Mouse (Mus musculus): ENCODE data around the gene Pdap1. TPM values are rescaled to one million over a fixed set of nuclear protein-coding genes. Genes with fewer than 3 reads are reported as not detected.
A peak's percentile ranks its signal among the peaks of the same experiment; 100 is the strongest.

Gene Pdap1
- 154 and 155 TPM in 2 replicates for polyA plus RNA-seq (2016; fragmentation: Nextera tagmentation; extraction: Ambion mirVana)

- peaks cover 37% of the 10 kb centered on the region for H3K4me1 ChIP-seq
- under 1% methylated on average over 84 of the region's 84 CpGs for WGBS
Observed at GRCm38 (mm10) chr5:145139571-145140519, at the start of gene Pdap1, which contains the start of gene Bud31. Gene Pdap1 (minus strand): TSS chr5:145140238. Gene Bud31 (plus strand): TSS chr5:145140362.

GRCm38 (mm10) chr5:145189416-145189815 lies 49.4 kb upstream of the Pdap1 start:
- Histone ChIP-seq H3K4me3 (replicated peaks) (no peak overlapping the region), H3K9me3 (no peaks in the 10 kb centered on the region), H3K27me3 (no peaks in the 10 kb centered on the region), H3K9ac (no peak overlapping the region), H3K36me3 (replicated peaks) (peaks cover 39% of the 10 kb centered on the region), H3K4me1 (peaks cover 12% of the 10 kb centered on the region), H3K27ac (no peak overlapping the region), H3K4me2 (no peak overlapping the region)
- WGBS = 95% methylated on average over 6 of the region's 6 CpGs
- no peak for ATAC-seq (ENCODE audit: low FRiP score)

More at GRCm38 (mm10) chr5:145139571-145140519, at the start of gene Pdap1, which contains the start of gene Bud31:
- Histone ChIP-seq H3K4me3 (replicated peaks) (peak within 1 kb of the TSS; percentile 80), H3K9ac (peak within 1 kb of the TSS; percentile 89), H3K36me3 (replicated peaks) (peaks cover 60% of the 10 kb centered on the region), H3K27me3 (no peaks in the 10 kb centered on the region), H3K4me2 (peak within 1 kb of the TSS; percentile 81), H3K27ac (peak within 1 kb of the TSS; percentile 84), H3K9me3 (no peaks in the 10 kb centered on the region)
- peak; percentile 96 for ATAC-seq (ENCODE audit: low FRiP score)

GRCm38 (mm10) chr5:145185244-145185643 lies 45.2 kb upstream of the Pdap1 start:
- ATAC-seq (ENCODE audit: low FRiP score) = no peak
- Histone ChIP-seq H3K9ac (no peak overlapping the region), H3K27me3 (no peaks in the 10 kb centered on the region), H3K4me3 (replicated peaks) (no peak overlapping the region), H3K36me3 (replicated peaks) (peaks cover 73% of the 10 kb centered on the region), H3K27ac (no peak overlapping the region), H3K9me3 (no peaks in the 10 kb centered on the region), H3K4me2 (no peak overlapping the region), H3K4me1 (peaks cover 8% of the 10 kb centered on the region)
- 93% methylated on average over 2 of the region's 2 CpGs for WGBS

GRCm38 (mm10) chr5:145178461-145178980 lies 38.5 kb upstream of the Pdap1 start:
- WGBS = 90% methylated on average over 18 of the region's 18 CpGs
- Histone ChIP-seq H3K36me3 (replicated peaks) (peaks cover 98% of the 10 kb centered on the region), H3K9ac (no peak overlapping the region), H3K4me3 (replicated peaks) (no peak overlapping the region), H3K9me3 (no peaks in the 10 kb centered on the region), H3K27ac (no peak overlapping the region), H3K4me2 (no peak overlapping the region), H3K27me3 (no peaks in the 10 kb centered on the region), H3K4me1 (no peaks in the 10 kb centered on the region)
- no peak for ATAC-seq (ENCODE audit: low FRiP score)

- Histone ChIP-seq H3K4me2 (peak overlapping the region; percentile 92), H3K27ac (peak overlapping the region; percentile 79), H3K9ac (peak overlapping the region; percentile 93), H3K4me3 (replicated peaks) (peak overlapping the region; percentile 76), H3K36me3 (replicated peaks) (peaks cover 33% of the 10 kb centered on the region), H3K27me3 (no peaks in the 10 kb centered on the region), H3K4me1 (peaks cover 28% of the 10 kb centered on the region), H3K9me3 (no peaks in the 10 kb centered on the region)
- ATAC-seq (ENCODE audit: low FRiP score) = peak; percentile 71
- WGBS = 0% methylated on average over 28 of the region's 28 CpGs
Observed at GRCm38 (mm10) chr5:145167306-145167661, 27.2 kb upstream of the Pdap1 start.

- Histone ChIP-seq H3K4me2 (peak within 1 kb of the TSS; percentile 92), H3K4me1 (peaks cover 28% of the 10 kb centered on the region), H3K27ac (peak within 1 kb of the TSS; percentile 82), H3K27me3 (no peaks in the 10 kb centered on the region), H3K4me3 (replicated peaks) (peak within 1 kb of the TSS; percentile 76), H3K9ac (peak within 1 kb of the TSS; percentile 93), H3K9me3 (no peaks in the 10 kb centered on the region), H3K36me3 (replicated peaks) (peaks cover 32% of the 10 kb centered on the region)
- peak; percentile 95 for ATAC-seq (ENCODE audit: low FRiP score)
- under 1% methylated on average over 51 of the region's 51 CpGs for WGBS
Observed at GRCm38 (mm10) chr5:145166536-145167305, 26.7 kb upstream of the Pdap1 start, which contains the start of the genes Ptcd1 and Cpsf4. Gene Ptcd1 (minus strand): TSS chr5:145167108. Gene Cpsf4 (plus strand): TSS chr5:145167213.

- Histone ChIP-seq H3K4me3 (replicated peaks) (no peak overlapping the region), H3K27ac (no peak overlapping the region), H3K9ac (no peak overlapping the region), H3K4me2 (no peak overlapping the region), H3K36me3 (replicated peaks) (peaks cover 37% of the 10 kb centered on the region), H3K9me3 (no peaks in the 10 kb centered on the region), H3K4me1 (peaks cover 28% of the 10 kb centered on the region), H3K27me3 (no peaks in the 10 kb centered on the region)
- 89% methylated on average over 15 of the region's 15 CpGs for WGBS
- ATAC-seq (ENCODE audit: low FRiP score) = no peak
Observed at GRCm38 (mm10) chr5:145165184-145165583, 25.1 kb upstream of the Pdap1 start.

GRCm38 (mm10) chr5:145164710-145165109 lies 24.7 kb upstream of the Pdap1 start:
- ATAC-seq (ENCODE audit: low FRiP score) = no peak
- H3K9ac ChIP-seq = no peak overlapping the region
- no peak overlapping the region for H3K4me2 ChIP-seq
- WGBS = 82% methylated on average over 3 of the region's 3 CpGs
- no peaks in the 10 kb centered on the region for H3K9me3 ChIP-seq
- H3K27me3 ChIP-seq = no peaks in the 10 kb centered on the region
- no peak overlapping the region for H3K4me3 ChIP-seq (replicated peaks)
- H3K36me3 ChIP-seq (replicated peaks) = peaks cover 41% of the 10 kb centered on the region
- peaks cover 28% of the 10 kb centered on the region for H3K4me1 ChIP-seq
- H3K27ac ChIP-seq = no peak overlapping the region

GRCm38 (mm10) chr5:145161361-145161760 lies 21.3 kb upstream of the Pdap1 start:
- Histone ChIP-seq H3K36me3 (replicated peaks) (peaks cover 68% of the 10 kb centered on the region), H3K9me3 (no peaks in the 10 kb centered on the region), H3K4me3 (replicated peaks) (no peak overlapping the region), H3K4me2 (no peak overlapping the region), H3K9ac (no peak overlapping the region), H3K4me1 (peaks cover 10% of the 10 kb centered on the region), H3K27ac (no peak overlapping the region), H3K27me3 (no peaks in the 10 kb centered on the region)
- ATAC-seq (ENCODE audit: low FRiP score) = no peak
- 93% methylated on average over 14 of the region's 14 CpGs for WGBS

- 93% methylated on average over 5 of the region's 5 CpGs for WGBS
Observed at GRCm38 (mm10) chr5:145152690-145153089, 12.7 kb upstream of the Pdap1 start.

GRCm38 (mm10) chr5:145149294-145149693 lies 9.3 kb upstream of the Pdap1 start:
- H3K9me3 ChIP-seq = no peaks in the 10 kb centered on the region
- no peak overlapping the region for H3K27ac ChIP-seq
- H3K4me3 ChIP-seq (replicated peaks) = no peak overlapping the region
- no peaks in the 10 kb centered on the region for H3K27me3 ChIP-seq
- ATAC-seq (ENCODE audit: low FRiP score) = no peak
- H3K36me3 ChIP-seq (replicated peaks) = peaks cover 99% of the 10 kb centered on the region
- 95% methylated on average over 6 of the region's 6 CpGs for WGBS
- no peaks in the 10 kb centered on the region for H3K4me1 ChIP-seq
- no peak overlapping the region for H3K9ac ChIP-seq
- H3K4me2 ChIP-seq = no peak overlapping the region

More at GRCm38 (mm10) chr5:145152690-145153089, 12.7 kb upstream of the Pdap1 start:
- no peaks in the 10 kb centered on the region for H3K27me3 ChIP-seq
- H3K36me3 ChIP-seq (replicated peaks) = peaks cover 88% of the 10 kb centered on the region
- ATAC-seq (ENCODE audit: low FRiP score) = no peak
- H3K9ac ChIP-seq = no peak overlapping the region
- H3K4me3 ChIP-seq (replicated peaks) = no peak overlapping the region
- H3K4me2 ChIP-seq = no peak overlapping the region
- H3K9me3 ChIP-seq = no peaks in the 10 kb centered on the region
- no peaks in the 10 kb centered on the region for H3K4me1 ChIP-seq
- no peak overlapping the region for H3K27ac ChIP-seq

- no peak overlapping the region for H3K4me2 ChIP-seq
- H3K27me3 ChIP-seq = no peaks in the 10 kb centered on the region
- no peak for ATAC-seq (ENCODE audit: low FRiP score)
- no peak overlapping the region for H3K27ac ChIP-seq
- no peaks in the 10 kb centered on the region for H3K9me3 ChIP-seq
- peaks cover 100% of the 10 kb centered on the region for H3K36me3 ChIP-seq (replicated peaks)
- H3K9ac ChIP-seq = no peak overlapping the region
- H3K4me1 ChIP-seq = no peaks in the 10 kb centered on the region
- 95% methylated on average over 5 of the region's 5 CpGs for WGBS
- H3K4me3 ChIP-seq (replicated peaks) = no peak overlapping the region
Observed at GRCm38 (mm10) chr5:145147748-145148147, 7.7 kb upstream of the Pdap1 start.
